Mouse (Mus musculus) lung, embryonic 15.5 days (tissue): ENCODE measurements around the gene Clstn1. TPM values are rescaled to one million over a fixed set of nuclear protein-coding genes. Genes with fewer than 3 reads are reported as not detected.
A peak's percentile ranks its signal among the peaks of the same experiment; 100 is the strongest.

ENCODE experiments used
- ATAC-seq: fragments of 200-750 bp; cut with Nextera tagmentation; 2 replicates; pipeline ENCODE4 v1.8.0; 2017; ENCODE audit warnings: moderate number of reproducible peaks, borderline replicate concordance; ENCODE audit not compliant: low FRiP score, low TSS enrichment; ENCODE audit errors: extremely low read depth
- H3K27ac ChIP-seq: fragments of 300-500 bp; sonication (generic); 2 replicates; pipeline ENCODE4 v1.5.1; 2015; ENCODE audit warnings: moderate library complexity, mild to moderate bottlenecking, inconsistent platforms
- H3K27me3 ChIP-seq: fragments of 300-500 bp; sonication (generic); 2 replicates; pipeline ENCODE4 v1.6.1; 2015; ENCODE audit warnings: inconsistent platforms
- H3K36me3 ChIP-seq: fragments of 300-500 bp; sonication (generic); 2 replicates; pipeline ENCODE4 v1.6.1; 2015; ENCODE audit warnings: inconsistent platforms
- H3K4me1 ChIP-seq: fragments of 300-500 bp; sonication (generic); 2 replicates; pipeline ENCODE4 v1.6.1; 2015; ENCODE audit warnings: inconsistent platforms
- H3K4me2 ChIP-seq: fragments of 300-500 bp; sonication (generic); 2 replicates; pipeline ENCODE4 v1.6.1; 2015; ENCODE audit warnings: inconsistent platforms, mild to moderate bottlenecking, moderate library complexity
- H3K4me3 ChIP-seq: fragments of 300-500 bp; sonication (generic); 2 replicates; pipeline ENCODE4 v1.5.1; 2015; ENCODE audit warnings: mild to moderate bottlenecking, inconsistent platforms
- H3K9ac ChIP-seq: fragments of 300-500 bp; sonication (generic); 2 replicates; pipeline ENCODE4 v1.6.1; 2015; ENCODE audit warnings: inconsistent platforms
- H3K9me3 ChIP-seq: fragments of 300-500 bp; sonication (generic); 2 replicates; pipeline ENCODE4 v1.6.1; 2016; ENCODE audit warnings: inconsistent platforms
- WGBS: fragments of 180-500 bp; shearing (Covaris S2); methylation state at CpG from one replicate; pipeline ENCODE4 v1.1.7; 2015; 5-methylcytosine and 5-hydroxymethylcytosine counted together
- polyA plus RNA-seq: library from polyadenylated mRNA; unstranded; fragments of >200 nt; fragmentation: Nextera tagmentation; extraction: Ambion mirVana; gene quantifications from 2 replicates; pipeline ENCODE4 v1.2.1, GENCODE M21; 2015

Gene Clstn1
- polyA plus RNA-seq, 1 experiment from 2014 or later: 56.2 TPM

GRCm38 (mm10) chr4:149553834-149554233, 32.4 kb upstream of the Clstn1 start:
- no peak overlapping the region for H3K9ac ChIP-seq
- no peak overlapping the region for H3K27ac ChIP-seq
- H3K4me2 ChIP-seq: no peak overlapping the region
- H3K4me1 ChIP-seq: peaks cover 8% of the 10 kb centered on the region
- no peak overlapping the region for H3K4me3 ChIP-seq
- ATAC-seq: no peak
- no peaks in the 10 kb centered on the region for H3K36me3 ChIP-seq
- H3K9me3 ChIP-seq: no peaks in the 10 kb centered on the region
- 70% methylated on average over 7 of the region's 7 CpGs for WGBS
- H3K27me3 ChIP-seq: no peaks in the 10 kb centered on the region

DNA sequence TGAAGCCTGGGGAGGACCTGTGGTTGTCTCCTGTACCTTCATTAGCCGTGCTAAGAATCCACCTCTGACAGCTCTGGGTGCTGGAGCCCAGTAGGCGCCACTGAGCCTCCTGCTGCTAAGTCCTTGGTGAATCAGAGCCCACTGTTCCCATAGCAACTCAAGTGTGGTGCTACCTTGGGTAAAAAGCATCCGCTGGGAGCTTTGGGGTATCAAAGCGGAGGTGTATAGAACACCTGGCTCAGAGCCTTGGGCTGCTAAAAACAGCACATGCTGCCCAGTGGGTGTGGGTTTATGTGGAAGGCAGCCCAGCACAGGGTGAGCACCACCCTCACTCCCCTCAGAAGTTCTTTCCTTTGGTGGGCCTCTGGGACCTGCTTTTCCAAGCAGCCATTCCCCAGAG, 30.2 kb upstream of the Clstn1 start:
- Histone ChIP-seq H3K9me3 (no peaks in the 10 kb centered on the region), H3K4me2 (no peak overlapping the region), H3K36me3 (peaks cover 9% of the 10 kb centered on the region; the same call in 1 of the 2 replicates), H3K4me1 (peaks cover 8% of the 10 kb centered on the region), H3K27ac (no peak overlapping the region), H3K27me3 (no peaks in the 10 kb centered on the region), H3K4me3 (no peak overlapping the region), H3K9ac (no peak overlapping the region)
- no peak for ATAC-seq
- 81% methylated on average over 4 of the region's 4 CpGs for WGBS

GRCm38 (mm10) chr4:149557905-149558304, 28.4 kb upstream of the Clstn1 start:
- ATAC-seq: no peak
- Histone ChIP-seq H3K4me1 (peaks cover 19% of the 10 kb centered on the region), H3K9me3 (no peaks in the 10 kb centered on the region), H3K9ac (no peak overlapping the region), H3K27ac (no peak overlapping the region), H3K4me3 (no peak overlapping the region), H3K4me2 (no peak overlapping the region), H3K27me3 (no peaks in the 10 kb centered on the region), H3K36me3 (peaks cover 9% of the 10 kb centered on the region; the same call in 1 of the 2 replicates)
- 79% methylated on average over 5 of the region's 5 CpGs for WGBS

- 20% methylated on average over 3 of the region's 3 CpGs for WGBS
- no peak overlapping the region for H3K9ac ChIP-seq
- peaks cover 24% of the 10 kb centered on the region for H3K4me1 ChIP-seq
- H3K4me3 ChIP-seq: no peak overlapping the region
- no peaks in the 10 kb centered on the region for H3K27me3 ChIP-seq
- H3K4me2 ChIP-seq: no peak overlapping the region
- no peak overlapping the region for H3K27ac ChIP-seq
- peaks cover 9% of the 10 kb centered on the region; the same call in 1 of the 2 replicates for H3K36me3 ChIP-seq
- no peak for ATAC-seq
- no peaks in the 10 kb centered on the region for H3K9me3 ChIP-seq
These were observed 27.9 kb upstream of the Clstn1 start for GRCm38 (mm10) chr4:149558389-149558788.

DNA sequence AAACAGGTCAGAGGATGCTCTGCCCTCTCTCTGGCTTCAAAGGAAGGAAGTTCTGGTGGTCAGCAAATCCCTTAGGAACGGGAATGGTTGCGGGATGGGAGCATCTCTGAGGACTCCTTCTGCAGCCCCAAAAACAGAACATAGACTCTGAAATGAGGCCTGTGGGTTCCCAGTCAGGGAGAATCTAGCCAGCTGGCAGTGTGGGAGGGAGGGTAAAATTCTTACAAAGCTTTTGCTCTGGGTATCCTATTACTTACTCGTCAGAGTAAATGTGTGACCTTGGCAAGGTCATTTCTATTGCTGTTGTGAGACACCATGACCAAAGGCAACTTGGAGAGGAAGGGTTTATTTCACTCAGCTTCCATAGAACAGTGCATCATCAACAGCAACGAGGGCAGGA, 24.9 kb upstream of the Clstn1 start:
- Histone ChIP-seq H3K9ac (no peak overlapping the region), H3K9me3 (no peaks in the 10 kb centered on the region), H3K4me3 (no peak overlapping the region), H3K4me1 (peaks cover 43% of the 10 kb centered on the region), H3K27ac (no peak overlapping the region), H3K27me3 (no peaks in the 10 kb centered on the region), H3K36me3 (peaks cover 12% of the 10 kb centered on the region), H3K4me2 (no peak overlapping the region)
- ATAC-seq: no peak
- 85% methylated on average over 4 of the region's 4 CpGs for WGBS

- H3K4me3 ChIP-seq: no peak overlapping the region
These were observed 24.0 kb upstream of the Clstn1 start for GRCm38 (mm10) chr4:149561986-149562904.

DNA sequence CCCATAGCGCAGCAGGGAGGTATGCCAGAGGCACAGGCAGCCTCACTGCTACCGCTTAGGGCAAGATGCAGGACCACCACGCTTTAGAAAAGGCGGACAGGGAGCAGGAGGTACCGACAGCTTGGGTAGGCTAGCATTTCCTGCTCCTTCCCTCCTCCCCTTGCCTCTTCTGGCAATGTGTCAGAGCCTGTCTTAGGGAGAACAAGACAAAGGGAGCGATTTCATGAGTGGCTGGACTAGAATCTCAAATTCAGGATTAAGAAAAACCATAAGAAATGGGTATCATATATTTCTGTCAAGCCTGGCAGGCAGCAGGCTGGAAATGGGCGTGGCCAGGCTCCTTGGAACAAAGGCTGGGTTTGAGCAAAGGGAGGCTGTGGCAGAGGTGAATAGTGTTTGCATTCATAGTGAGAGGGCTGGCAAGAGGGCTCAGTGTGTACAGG, 23.3 kb upstream of the Clstn1 start:
- Histone ChIP-seq H3K27me3 (no peaks in the 10 kb centered on the region), H3K36me3 (peaks cover 13% of the 10 kb centered on the region), H3K9ac (no peak overlapping the region), H3K4me3 (no peak overlapping the region), H3K9me3 (no peaks in the 10 kb centered on the region), H3K4me2 (peak overlapping the region; percentile 34), H3K27ac (peak overlapping the region; percentile 67), H3K4me1 (peaks cover 49% of the 10 kb centered on the region)
- whole genome bisulfite sequencing: 30% methylated on average over 7 of the region's 7 CpGs
- no peak for ATAC-seq

More at GRCm38 (mm10) chr4:149561986-149562904, 24.0 kb upstream of the Clstn1 start:
- 39% methylated on average over 21 of the region's 21 CpGs for WGBS
- no peaks in the 10 kb centered on the region for H3K9me3 ChIP-seq
- no peaks in the 10 kb centered on the region for H3K27me3 ChIP-seq
- H3K4me1 ChIP-seq: peaks cover 45% of the 10 kb centered on the region
- peak overlapping the region; percentile 34 for H3K4me2 ChIP-seq
- peak; percentile 58; the same call in 1 of the 2 replicates for ATAC-seq
- peaks cover 13% of the 10 kb centered on the region for H3K36me3 ChIP-seq
- H3K9ac ChIP-seq: no peak overlapping the region
- H3K27ac ChIP-seq: peak overlapping the region; percentile 67

DNA sequence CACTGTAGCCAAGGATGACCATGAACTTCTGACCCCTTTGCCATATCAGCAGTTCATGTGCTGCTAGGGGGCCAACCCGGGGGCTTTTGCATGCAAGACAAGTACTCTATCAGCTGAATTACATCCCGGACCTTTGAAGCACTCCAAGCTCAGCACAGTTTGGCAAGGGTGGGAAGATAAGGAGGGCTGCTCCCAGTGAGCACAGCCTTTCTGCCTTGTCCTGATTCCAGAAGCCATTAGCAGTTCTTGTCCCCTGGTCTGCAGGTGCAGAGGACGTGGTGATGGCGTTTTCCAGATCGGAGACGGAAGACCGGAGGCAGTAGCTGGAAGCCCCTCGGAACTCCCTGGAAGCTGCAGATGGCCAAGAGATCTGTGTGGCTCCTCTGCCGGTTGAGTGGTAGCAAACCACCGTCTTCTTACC, 22.3 kb upstream of the Clstn1 start:
- 57% methylated on average over 10 of the region's 10 CpGs for WGBS
- no peaks in the 10 kb centered on the region for H3K9me3 ChIP-seq
- H3K36me3 ChIP-seq: peaks cover 13% of the 10 kb centered on the region
- H3K4me2 ChIP-seq: no peak overlapping the region
- no peak overlapping the region for H3K9ac ChIP-seq
- H3K4me1 ChIP-seq: peaks cover 55% of the 10 kb centered on the region
- 0 out of 2 replicates have a peak overlapping the region, but pooled peaks have one; percentile 12 for H3K27ac ChIP-seq
- H3K27me3 ChIP-seq: no peaks in the 10 kb centered on the region
- no peak for ATAC-seq
- H3K4me3 ChIP-seq: no peak overlapping the region

DNA sequence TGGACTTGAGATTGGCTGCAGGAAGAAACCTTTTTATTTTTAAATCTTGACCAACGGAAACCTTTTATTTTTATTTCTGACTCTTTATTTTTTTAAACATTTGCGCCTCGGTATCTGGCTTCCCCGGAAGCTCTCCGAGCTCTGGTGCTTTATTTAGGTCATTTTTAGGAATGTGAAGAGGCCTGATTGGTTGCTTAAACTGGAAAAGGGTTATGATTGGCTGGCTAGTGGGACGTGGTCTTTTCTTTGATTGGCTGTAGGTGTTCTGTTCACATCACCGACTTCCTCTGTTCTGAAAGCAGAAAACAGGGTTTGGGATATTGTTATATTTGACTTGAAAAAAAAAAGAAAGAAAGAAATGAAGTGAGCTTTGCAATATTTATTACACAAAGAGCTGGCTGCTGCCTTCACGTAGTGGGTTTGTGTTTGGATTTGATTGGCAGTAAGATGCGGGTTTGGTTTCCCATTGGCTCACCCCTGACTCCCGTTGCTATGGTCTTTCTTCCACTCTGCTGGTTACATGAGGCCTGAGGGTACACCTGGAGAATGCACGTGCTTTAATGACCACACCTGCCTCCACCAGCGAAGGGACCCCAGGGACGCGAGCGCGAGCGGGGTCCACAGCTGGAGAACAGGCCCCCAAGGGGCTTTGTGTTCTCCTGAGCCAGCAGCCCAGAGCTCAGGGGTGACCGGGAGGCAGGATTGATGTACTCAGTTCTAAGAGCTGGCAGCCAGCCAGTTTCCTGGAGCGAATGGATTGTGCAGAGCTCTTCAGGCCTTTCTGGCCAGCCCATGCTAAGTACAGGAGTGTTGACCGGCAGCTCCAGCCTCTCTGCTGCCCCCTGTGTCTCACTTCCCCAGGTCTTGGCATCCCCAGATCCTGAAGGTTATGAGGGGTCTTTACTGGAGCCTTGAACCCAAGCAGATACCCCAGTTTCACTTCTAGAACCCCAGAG, 21.5 kb upstream of the Clstn1 start:
- Histone ChIP-seq H3K4me1 (peaks cover 62% of the 10 kb centered on the region), H3K27ac (peak overlapping the region; percentile 78), H3K9ac (no peak overlapping the region), H3K4me3 (no peak overlapping the region), H3K27me3 (no peaks in the 10 kb centered on the region), H3K36me3 (peaks cover 7% of the 10 kb centered on the region), H3K9me3 (no peaks in the 10 kb centered on the region), H3K4me2 (peak overlapping the region; percentile 32)
- 41% methylated on average over 20 of the region's 20 CpGs for WGBS
- ATAC-seq: peak; percentile 86

DNA sequence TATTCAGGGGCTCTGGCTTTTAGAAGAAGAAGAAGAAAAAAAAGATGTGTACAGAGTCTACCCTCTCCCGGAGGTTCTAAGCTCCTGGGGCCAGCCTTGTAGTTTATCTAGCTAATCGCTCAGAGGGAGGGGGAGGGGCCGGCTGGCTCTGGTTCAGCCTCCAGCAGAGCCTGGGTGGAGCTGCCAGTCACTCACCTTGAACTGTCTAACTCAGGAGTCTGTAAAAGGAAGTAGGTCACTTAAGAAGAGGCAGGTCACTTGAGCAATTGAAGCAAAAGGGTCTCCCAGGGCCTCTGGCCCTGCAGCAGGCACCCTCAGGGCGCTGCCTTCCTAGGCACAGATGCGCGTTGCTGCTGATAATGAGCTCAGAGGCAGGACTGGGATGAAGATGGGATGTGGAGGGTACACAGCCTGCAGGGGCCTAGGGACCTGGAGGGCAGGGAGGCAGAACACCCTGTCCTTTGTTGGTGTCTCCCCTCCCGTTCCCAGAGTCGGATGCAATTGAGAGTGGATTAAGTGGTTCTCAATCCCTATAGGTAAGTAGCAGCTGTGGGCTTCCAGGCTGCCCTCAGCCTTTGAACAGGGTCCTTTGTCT, 18.7 kb upstream of the Clstn1 start:
- peaks cover 82% of the 10 kb centered on the region for H3K4me1 ChIP-seq
- WGBS: 23% methylated on average over 8 of the region's 8 CpGs
- H3K4me3 ChIP-seq: no peak overlapping the region
- peak overlapping the region; percentile 59 for H3K27ac ChIP-seq
- H3K9ac ChIP-seq: no peak overlapping the region
- H3K9me3 ChIP-seq: no peaks in the 10 kb centered on the region
- no peak for ATAC-seq
- peaks cover 4% of the 10 kb centered on the region; the same call in 1 of the 2 replicates for H3K36me3 ChIP-seq
- H3K27me3 ChIP-seq: no peaks in the 10 kb centered on the region
- no peak overlapping the region for H3K4me2 ChIP-seq

GRCm38 (mm10) chr4:149568622-149569021, 17.6 kb upstream of the Clstn1 start:
- Histone ChIP-seq H3K9ac (no peak overlapping the region), H3K36me3 (peaks cover 4% of the 10 kb centered on the region; the same call in 1 of the 2 replicates), H3K4me1 (peaks cover 79% of the 10 kb centered on the region), H3K27ac (no peak overlapping the region), H3K4me3 (no peak overlapping the region), H3K9me3 (no peaks in the 10 kb centered on the region), H3K27me3 (no peaks in the 10 kb centered on the region), H3K4me2 (no peak overlapping the region)
- ATAC-seq: no peak
- WGBS: 34% methylated on average over 6 of the region's 6 CpGs
